Mouse (Mus musculus): Measurements from ENCODE around the gene Adarb2.

DNA sequence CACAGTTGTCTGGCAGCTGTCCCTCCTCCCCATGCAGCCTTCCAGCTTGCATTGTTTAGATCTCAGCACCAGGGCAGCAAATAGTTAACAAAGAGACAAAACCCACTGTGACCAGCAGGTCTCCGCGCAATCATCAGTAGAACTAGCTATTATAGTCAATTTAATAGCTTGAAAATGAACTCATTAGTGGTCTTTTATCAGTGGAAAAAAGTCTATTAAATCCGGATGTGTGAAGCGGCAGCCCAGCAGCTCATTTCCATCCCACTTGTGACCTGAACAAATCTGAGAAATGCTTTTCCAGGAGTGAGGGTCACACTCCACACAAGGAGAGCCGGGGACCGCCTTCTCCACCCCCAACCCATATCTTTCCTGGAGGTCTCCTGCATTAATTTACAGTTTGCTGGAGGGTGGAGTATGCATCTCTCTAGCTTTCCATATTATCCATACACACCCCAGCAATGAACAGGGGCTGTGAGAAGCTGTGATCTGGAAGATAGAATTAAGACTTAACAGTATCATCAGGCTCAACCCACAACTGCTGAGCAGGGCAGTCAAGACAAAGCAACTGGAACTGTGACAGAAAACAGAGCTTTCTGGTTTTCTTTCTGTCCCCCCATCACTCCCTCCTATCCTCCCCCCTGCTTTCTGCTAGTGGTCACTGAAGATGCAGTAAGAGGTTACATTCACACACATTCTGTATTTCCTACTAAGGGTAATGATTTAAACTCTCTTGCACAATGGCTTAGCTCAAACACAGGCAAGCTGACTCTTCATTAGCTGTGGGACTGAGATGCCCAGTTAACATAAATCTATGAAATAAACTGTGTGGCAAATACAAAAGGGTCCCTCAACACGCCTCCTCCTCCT, 131.2 kb downstream of the Adarb2 start:
- no peak for TF ChIP-seq POLR2A (IDR thresholded peaks at IDR 0.05; ENCODE audit: insufficient read depth, low read depth, low read length)
- TF ChIP-seq CTCF (IDR thresholded peaks at IDR 0.05), result no peak

Data from heart, adult 2 months (tissue).